Mouse (Mus musculus): ENCODE results near the gene Rnf166. TPM values are rescaled to one million over a fixed set of nuclear protein-coding genes. Genes with fewer than 3 reads are reported as not detected.

Rnf166 gene
- polyA plus RNA-seq, 1 experiment, result 17.1 TPM

GRCm38 (mm10) chr8:122445203-122445602 is 30.7 kb downstream of the Rnf166 start:
- Histone ChIP-seq H3K27me3 (ENCODE audit: control insufficient read depth, insufficient read depth, low read length, poor library complexity, severe bottlenecking) (no peaks in the 10 kb centered on the region), H3K27ac (ENCODE audit: insufficient read depth, low read length) (no peak overlapping the region), H3K9me3 (replicated peaks; ENCODE audit: control insufficient read depth, insufficient read depth, low read length, poor library complexity, severe bottlenecking) (no peaks in the 10 kb centered on the region), H3K9ac (ENCODE audit: low read depth, poor library complexity, severe bottlenecking) (no peak overlapping the region), H3K4me3 (ENCODE audit: low read depth, low read length) (no peak overlapping the region), H3K36me3 (ENCODE audit: control insufficient read depth, insufficient read depth, low read length, poor library complexity, severe bottlenecking) (no peaks in the 10 kb centered on the region), H3K4me1 (ENCODE audit: control insufficient read depth, insufficient read depth, low read length) (no peaks in the 10 kb centered on the region)
- TF ChIP-seq EP300 (IDR thresholded peaks at IDR 0.05; ENCODE audit: insufficient read depth, low read depth, low read length), result no peak
- TF ChIP-seq POLR2A (IDR thresholded peaks at IDR 0.05; ENCODE audit: insufficient read depth, low read length), result no peak
- no peak for TF ChIP-seq CTCF (IDR thresholded peaks at IDR 0.05; ENCODE audit: low read depth, low read length)

- H3K9me3 ChIP-seq (replicated peaks; ENCODE audit: control insufficient read depth, insufficient read depth, low read length, poor library complexity, severe bottlenecking), result no peaks in the 10 kb centered on the region
- H3K9ac ChIP-seq (ENCODE audit: low read depth, poor library complexity, severe bottlenecking), result peak overlapping the region; percentile 65
- H3K27ac ChIP-seq (ENCODE audit: insufficient read depth, low read length), result peak overlapping the region; percentile 16
- TF ChIP-seq EP300 (IDR thresholded peaks at IDR 0.05; ENCODE audit: insufficient read depth, low read depth, low read length) (peak; percentile 67; the same call in 1 of the 2 replicates), POLR2A (IDR thresholded peaks at IDR 0.05; ENCODE audit: insufficient read depth, low read length) (no peak), CTCF (IDR thresholded peaks at IDR 0.05; ENCODE audit: low read depth, low read length) (no peak)
- H3K4me3 ChIP-seq (ENCODE audit: low read depth, low read length), result peak overlapping the region; percentile 73
- no peaks in the 10 kb centered on the region for H3K4me1 ChIP-seq (ENCODE audit: control insufficient read depth, insufficient read depth, low read length)
- no peaks in the 10 kb centered on the region for H3K27me3 ChIP-seq (ENCODE audit: control insufficient read depth, insufficient read depth, low read length, poor library complexity, severe bottlenecking)
- H3K36me3 ChIP-seq (ENCODE audit: control insufficient read depth, insufficient read depth, low read length, poor library complexity, severe bottlenecking), result no peaks in the 10 kb centered on the region
Measured at GRCm38 (mm10) chr8:122444058-122444748, 31.7 kb downstream of the Rnf166 start.

- Histone ChIP-seq H3K36me3 (ENCODE audit: control insufficient read depth, insufficient read depth, low read length, poor library complexity, severe bottlenecking) (no peaks in the 10 kb centered on the region), H3K9ac (ENCODE audit: low read depth, poor library complexity, severe bottlenecking) (peak within 1 kb of the TSS; percentile 70), H3K4me3 (ENCODE audit: low read depth, low read length) (peak within 1 kb of the TSS; percentile 85), H3K4me1 (ENCODE audit: control insufficient read depth, insufficient read depth, low read length) (no peaks in the 10 kb centered on the region), H3K27ac (ENCODE audit: insufficient read depth, low read length) (peak within 1 kb of the TSS; percentile 16), H3K27me3 (ENCODE audit: control insufficient read depth, insufficient read depth, low read length, poor library complexity, severe bottlenecking) (no peaks in the 10 kb centered on the region), H3K9me3 (replicated peaks; ENCODE audit: control insufficient read depth, insufficient read depth, low read length, poor library complexity, severe bottlenecking) (no peaks in the 10 kb centered on the region)
- TF ChIP-seq POLR2A (IDR thresholded peaks at IDR 0.05; ENCODE audit: insufficient read depth, low read length), result peak; percentile 92
- TF ChIP-seq EP300 (IDR thresholded peaks at IDR 0.05; ENCODE audit: insufficient read depth, low read depth, low read length), result peak; percentile 48; the same call in 1 of the 2 replicates
- peak; percentile 27 for TF ChIP-seq CTCF (IDR thresholded peaks at IDR 0.05; ENCODE audit: low read depth, low read length)
Measured at GRCm38 (mm10) chr8:122443262-122444006, 32.4 kb downstream of the Rnf166 start, which contains the start of gene Mvd. Gene Mvd, minus strand, starts transcription at chr8:122443422.

GRCm38 (mm10) chr8:122442781-122443180 is 33.1 kb downstream of the Rnf166 start:
- H3K4me1 ChIP-seq (ENCODE audit: control insufficient read depth, insufficient read depth, low read length), result no peaks in the 10 kb centered on the region
- peak overlapping the region; percentile 9; the same call in 1 of the 2 replicates for H3K27ac ChIP-seq (ENCODE audit: insufficient read depth, low read length)
- H3K36me3 ChIP-seq (ENCODE audit: control insufficient read depth, insufficient read depth, low read length, poor library complexity, severe bottlenecking), result no peaks in the 10 kb centered on the region
- H3K9ac ChIP-seq (ENCODE audit: low read depth, poor library complexity, severe bottlenecking), result peak overlapping the region; percentile 70
- no peaks in the 10 kb centered on the region for H3K9me3 ChIP-seq (replicated peaks; ENCODE audit: control insufficient read depth, insufficient read depth, low read length, poor library complexity, severe bottlenecking)
- no peaks in the 10 kb centered on the region for H3K27me3 ChIP-seq (ENCODE audit: control insufficient read depth, insufficient read depth, low read length, poor library complexity, severe bottlenecking)
- peak overlapping the region; percentile 85 for H3K4me3 ChIP-seq (ENCODE audit: low read depth, low read length)
- no peak for TF ChIP-seq EP300 (IDR thresholded peaks at IDR 0.05; ENCODE audit: insufficient read depth, low read depth, low read length)
- no peak for TF ChIP-seq CTCF (IDR thresholded peaks at IDR 0.05; ENCODE audit: low read depth, low read length)
- no peak for TF ChIP-seq POLR2A (IDR thresholded peaks at IDR 0.05; ENCODE audit: insufficient read depth, low read length)

- Histone ChIP-seq H3K4me1 (ENCODE audit: control insufficient read depth, insufficient read depth, low read length) (no peaks in the 10 kb centered on the region), H3K27ac (ENCODE audit: insufficient read depth, low read length) (no peak overlapping the region), H3K9me3 (replicated peaks; ENCODE audit: control insufficient read depth, insufficient read depth, low read length, poor library complexity, severe bottlenecking) (no peaks in the 10 kb centered on the region), H3K27me3 (ENCODE audit: control insufficient read depth, insufficient read depth, low read length, poor library complexity, severe bottlenecking) (no peaks in the 10 kb centered on the region), H3K36me3 (ENCODE audit: control insufficient read depth, insufficient read depth, low read length, poor library complexity, severe bottlenecking) (no peaks in the 10 kb centered on the region), H3K9ac (ENCODE audit: low read depth, poor library complexity, severe bottlenecking) (peak overlapping the region; percentile 70), H3K4me3 (ENCODE audit: low read depth, low read length) (peak overlapping the region; percentile 85)
- TF ChIP-seq CTCF (IDR thresholded peaks at IDR 0.05; ENCODE audit: low read depth, low read length) (no peak), POLR2A (IDR thresholded peaks at IDR 0.05; ENCODE audit: insufficient read depth, low read length) (no peak)
Measured at GRCm38 (mm10) chr8:122442356-122442755, 33.5 kb downstream of the Rnf166 start.

GRCm38 (mm10) chr8:122441326-122441725 is 34.5 kb downstream of the Rnf166 start:
- no peaks in the 10 kb centered on the region for H3K4me1 ChIP-seq (ENCODE audit: control insufficient read depth, insufficient read depth, low read length)
- no peak overlapping the region for H3K27ac ChIP-seq (ENCODE audit: insufficient read depth, low read length)
- H3K9me3 ChIP-seq (replicated peaks; ENCODE audit: control insufficient read depth, insufficient read depth, low read length, poor library complexity, severe bottlenecking), result no peaks in the 10 kb centered on the region
- TF ChIP-seq EP300 (IDR thresholded peaks at IDR 0.05; ENCODE audit: insufficient read depth, low read depth, low read length), result no peak
- no peak for TF ChIP-seq CTCF (IDR thresholded peaks at IDR 0.05; ENCODE audit: low read depth, low read length)
- no peak for TF ChIP-seq POLR2A (IDR thresholded peaks at IDR 0.05; ENCODE audit: insufficient read depth, low read length)
- no peaks in the 10 kb centered on the region for H3K27me3 ChIP-seq (ENCODE audit: control insufficient read depth, insufficient read depth, low read length, poor library complexity, severe bottlenecking)
- peaks cover 4% of the 10 kb centered on the region; the same call in 1 of the 2 replicates for H3K36me3 ChIP-seq (ENCODE audit: control insufficient read depth, insufficient read depth, low read length, poor library complexity, severe bottlenecking)
- H3K9ac ChIP-seq (ENCODE audit: low read depth, poor library complexity, severe bottlenecking), result no peak overlapping the region
- H3K4me3 ChIP-seq (ENCODE audit: low read depth, low read length), result no peak overlapping the region
